9 mouse cellular contexts compared by ENCODE assay signal in genomic region chr4:148327266-148327997, GRCm38 (mm10). TPM values are rescaled to one million over a fixed set of nuclear protein-coding genes. Genes with fewer than 3 reads are reported as not detected.
DNase-seq lines count a peak whose midpoint lies in the region; ATAC-seq and TF ChIP-seq lines count a peak whose summit lies in the region.
"Had no signal": no experiment of that assay in that cellular context is flagged by ENCODE, and none has a peak within 500 bp of the region (broad histone marks: within the 10 kb centered on the region; RNA-seq: fewer than 3 reads in every experiment).

No protein-coding gene starts in this region.

- H3K36me3 ChIP-seq in forebrain, embryonic 16.5 days (ENCODE audit: control insufficient read depth, insufficient read depth) = no peaks in the 10 kb centered on the region
- H3K36me3 ChIP-seq in lung, embryonic 16.5 days (ENCODE audit: control insufficient read depth, insufficient read depth, low read length) = no peaks in the 10 kb centered on the region

- no peak for TF ChIP-seq CTCF in layer of hippocampus, adult 2 months (conservative IDR thresholded peaks at IDR 0.05)

- no peak overlapping the region for H3K27ac ChIP-seq in layer of hippocampus, adult 2 months
- peak overlapping the region; percentile 44 for H3K27ac ChIP-seq in forebrain, embryonic 16.5 days (ENCODE audit: low read length)
- H3K27ac ChIP-seq in lung, embryonic 16.5 days (ENCODE audit: low read length) = no peak overlapping the region

- WGBS in forebrain, embryonic 16.5 days = 6% methylated on average over 19 of the region's 19 CpGs
- WGBS in lung, embryonic 16.5 days = 14% methylated on average over 19 of the region's 19 CpGs

- no peak overlapping the region for H3K4me3 ChIP-seq in layer of hippocampus, adult 2 months
- H3K4me3 ChIP-seq in forebrain, embryonic 16.5 days (replicated peaks; ENCODE audit: low read length) = peak overlapping the region; percentile 17; the same call in 1 of the 2 replicates
- H3K4me3 ChIP-seq in lung, embryonic 16.5 days (ENCODE audit: low read length) = no peak overlapping the region
- H3K4me3 ChIP-seq: erythroblast, embryonic 14.5 days had no signal

- peak; percentile 19 to 29 for DNase-seq in layer of hippocampus, adult 2 months (ENCODE audit: low spot score in 2 of 2)
- DNase-seq in layer of hippocampus, adult 11-12 months (ENCODE audit: low spot score) = no peak
- DNase-seq in right cerebral cortex, postnatal 14 days = peak; percentile 52
- no peak for DNase-seq in thymus, postnatal 0 days (ENCODE audit: low spot score)
- DNase-seq in adrenal gland, postnatal 25 days = no peak
- no peak for DNase-seq in cerebellum, adult 11-12 months

- H3K9ac ChIP-seq in forebrain, embryonic 16.5 days (replicated peaks; ENCODE audit: low read depth, low read length) = peak overlapping the region; percentile 28; the same call in 1 of the 2 replicates
- no peak overlapping the region for H3K9ac ChIP-seq in lung, embryonic 16.5 days (ENCODE audit: low read length)

- no peaks in the 10 kb centered on the region for H3K9me3 ChIP-seq in forebrain, embryonic 16.5 days (ENCODE audit: control insufficient read depth, low read length)
- H3K9me3 ChIP-seq in lung, embryonic 16.5 days (ENCODE audit: control insufficient read depth, low read length) = no peaks in the 10 kb centered on the region

- H3K27me3 ChIP-seq in forebrain, embryonic 16.5 days (replicated peaks; ENCODE audit: control insufficient read depth, insufficient read depth, low read length) = no peaks in the 10 kb centered on the region
- no peaks in the 10 kb centered on the region for H3K27me3 ChIP-seq in lung, embryonic 16.5 days (ENCODE audit: control insufficient read depth, insufficient read depth, low read depth, low read length)

- peak; percentile 88 for ATAC-seq in forebrain, embryonic 16.5 days
- ATAC-seq in lung, embryonic 16.5 days (ENCODE audit: low read depth) = peak; percentile 76

- H3K4me1 ChIP-seq in forebrain, embryonic 16.5 days (replicated peaks; ENCODE audit: control insufficient read depth, insufficient read depth, low read length) = peaks cover 40% of the 10 kb centered on the region
- no peaks in the 10 kb centered on the region for H3K4me1 ChIP-seq in lung, embryonic 16.5 days (replicated peaks; ENCODE audit: control insufficient read depth, insufficient read depth, low read length)

- peak overlapping the region; percentile 45 for H3K4me2 ChIP-seq in forebrain, embryonic 16.5 days (ENCODE audit: low read length)
- H3K4me2 ChIP-seq in lung, embryonic 16.5 days (ENCODE audit: low read depth, low read length) = no peak overlapping the region

RNA-seq across cellular contexts. Expression of gene Disp3, which starts 39.7 kb away (rescaled TPM):
- 10 to 100 TPM; 38.9 to 40.7 TPM for total RNA-seq in layer of hippocampus, adult 2 months (2021)
- polyA plus RNA-seq in forebrain, embryonic 16.5 days (2015; fragmentation: Nextera tagmentation; extraction: Ambion mirVana) = 11.8 and 12.2 TPM in 2 replicates
- polyA plus RNA-seq in lung, embryonic 16.5 days (2015; fragmentation: Nextera tagmentation; extraction: Ambion mirVana) = 0.04 and 0.08 TPM in 2 replicates
- polyA plus RNA-seq in thymus, postnatal 0 days (2015; fragmentation: Nextera tagmentation; extraction: Ambion mirVana) = not detected in 2 replicates
- total RNA-seq in adrenal gland, postnatal 25 days (2021) = 0.85 and 1.8 TPM in 2 replicates
- polyA plus RNA-seq: erythroblast, embryonic 14.5 days had no signal

Comparison
In these comparisons a context has a peak if more than half of its experiments do, and no peak if none do; other contexts are left out.
1. DNase-seq: peak in layer of hippocampus, adult 2 months (2 of 2) and right cerebral cortex, postnatal 14 days (single experiment); none in layer of hippocampus, adult 11-12 months (single experiment), thymus, postnatal 0 days (single experiment), adrenal gland, postnatal 25 days (single experiment) and cerebellum, adult 11-12 months (single experiment).
2. RNA of gene Disp3, which starts 39.7 kb away (polyA plus RNA-seq): 11.8 to 12.2 TPM in forebrain, embryonic 16.5 days; 0.04 to 0.08 TPM in lung, embryonic 16.5 days and not detected in thymus, postnatal 0 days; every median in the first group is over 10 times any median in the second.